Mouse (Mus musculus): ENCODE results near the gene Gm49337. TPM values are rescaled to one million over a fixed set of nuclear protein-coding genes. Genes with fewer than 3 reads are reported as not detected.

Gene Gm49337
- polyA plus RNA-seq, 1 experiment: not detected

GRCm38 (mm10) chr4:116169353-116169672 lies 3.9 kb upstream of the Gm49337 start:
- Histone ChIP-seq H3K4me1 (ENCODE audit: control insufficient read depth, insufficient read depth, low read length) (no peaks in the 10 kb centered on the region), H3K4me3 (ENCODE audit: insufficient read depth, low read depth, low read length) (no peak overlapping the region), H3K27ac (ENCODE audit: insufficient read depth, low read depth, low read length) (no peak overlapping the region)
- 41% methylated on average over 3 of the region's 3 CpGs for WGBS
- TF ChIP-seq CTCF (IDR thresholded peaks at IDR 0.05; ENCODE audit: insufficient read depth, low read depth, low read length): no peak
- TF ChIP-seq POLR2A (IDR thresholded peaks at IDR 0.05; ENCODE audit: insufficient read depth, low read depth, low read length): no peak

GRCm38 (mm10) chr4:116173752-116174151 lies 568 bp downstream of the Gm49337 start:
- 86% methylated on average over 4 of the region's 4 CpGs for WGBS
- no peak overlapping the region for H3K4me3 ChIP-seq (ENCODE audit: insufficient read depth, low read depth, low read length)
- H3K27ac ChIP-seq (ENCODE audit: insufficient read depth, low read depth, low read length): no peak overlapping the region
- no peak for TF ChIP-seq CTCF (IDR thresholded peaks at IDR 0.05; ENCODE audit: insufficient read depth, low read depth, low read length)
- no peak for TF ChIP-seq POLR2A (IDR thresholded peaks at IDR 0.05; ENCODE audit: insufficient read depth, low read depth, low read length)
- H3K4me1 ChIP-seq (ENCODE audit: control insufficient read depth, insufficient read depth, low read length): peaks cover 20% of the 10 kb centered on the region

- H3K27ac ChIP-seq (ENCODE audit: insufficient read depth, low read depth, low read length): peak overlapping the region; percentile 67
- H3K4me3 ChIP-seq (ENCODE audit: insufficient read depth, low read depth, low read length): no peak overlapping the region
- 35% methylated on average over 6 of the region's 6 CpGs for WGBS
- peaks cover 20% of the 10 kb centered on the region for H3K4me1 ChIP-seq (ENCODE audit: control insufficient read depth, insufficient read depth, low read length)
- TF ChIP-seq CTCF (IDR thresholded peaks at IDR 0.05; ENCODE audit: insufficient read depth, low read depth, low read length): no peak
- TF ChIP-seq POLR2A (IDR thresholded peaks at IDR 0.05; ENCODE audit: insufficient read depth, low read depth, low read length): no peak
These were observed 1.4 kb downstream of the Gm49337 start for GRCm38 (mm10) chr4:116174466-116175116.

GRCm38 (mm10) chr4:116175136-116175535 lies 2.0 kb downstream of the Gm49337 start:
- H3K4me1 ChIP-seq (ENCODE audit: control insufficient read depth, insufficient read depth, low read length): peaks cover 20% of the 10 kb centered on the region
- TF ChIP-seq CTCF (IDR thresholded peaks at IDR 0.05; ENCODE audit: insufficient read depth, low read depth, low read length) (no peak), POLR2A (IDR thresholded peaks at IDR 0.05; ENCODE audit: insufficient read depth, low read depth, low read length) (no peak)
- no peak overlapping the region for H3K4me3 ChIP-seq (ENCODE audit: insufficient read depth, low read depth, low read length)
- peak overlapping the region; percentile 67 for H3K27ac ChIP-seq (ENCODE audit: insufficient read depth, low read depth, low read length)

- TF ChIP-seq POLR2A (IDR thresholded peaks at IDR 0.05; ENCODE audit: insufficient read depth, low read depth, low read length): no peak
- no peak for TF ChIP-seq CTCF (IDR thresholded peaks at IDR 0.05; ENCODE audit: insufficient read depth, low read depth, low read length)
- 35% methylated on average over 7 of the region's 7 CpGs for WGBS
- peaks cover 20% of the 10 kb centered on the region for H3K4me1 ChIP-seq (ENCODE audit: control insufficient read depth, insufficient read depth, low read length)
- peak overlapping the region; percentile 32; the same call in 1 of the 2 replicates for H3K4me3 ChIP-seq (ENCODE audit: insufficient read depth, low read depth, low read length)
- peak overlapping the region; percentile 92 for H3K27ac ChIP-seq (ENCODE audit: insufficient read depth, low read depth, low read length)
These were observed 2.7 kb downstream of the Gm49337 start for GRCm38 (mm10) chr4:116175711-116176542.

GRCm38 (mm10) chr4:116176543-116176988 lies 3.4 kb downstream of the Gm49337 start:
- no peak; the same call in 1 of the 2 replicates for TF ChIP-seq POLR2A (IDR thresholded peaks at IDR 0.05; ENCODE audit: insufficient read depth, low read depth, low read length)
- TF ChIP-seq CTCF (IDR thresholded peaks at IDR 0.05; ENCODE audit: insufficient read depth, low read depth, low read length): no peak
- Histone ChIP-seq H3K4me1 (ENCODE audit: control insufficient read depth, insufficient read depth, low read length) (peaks cover 20% of the 10 kb centered on the region), H3K27ac (ENCODE audit: insufficient read depth, low read depth, low read length) (peak overlapping the region; percentile 53), H3K4me3 (ENCODE audit: insufficient read depth, low read depth, low read length) (peak overlapping the region; percentile 32)
- 18% methylated on average over 10 of the region's 10 CpGs for WGBS

- Histone ChIP-seq H3K4me1 (ENCODE audit: control insufficient read depth, insufficient read depth, low read length) (peaks cover 20% of the 10 kb centered on the region), H3K27ac (ENCODE audit: insufficient read depth, low read depth, low read length) (peak overlapping the region; percentile 53), H3K4me3 (ENCODE audit: insufficient read depth, low read depth, low read length) (no peak overlapping the region)
- 52% methylated on average over 5 of the region's 5 CpGs for WGBS
- TF ChIP-seq CTCF (IDR thresholded peaks at IDR 0.05; ENCODE audit: insufficient read depth, low read depth, low read length) (no peak), POLR2A (IDR thresholded peaks at IDR 0.05; ENCODE audit: insufficient read depth, low read depth, low read length) (no peak)
These were observed 4.0 kb downstream of the Gm49337 start for GRCm38 (mm10) chr4:116177140-116177539.

- H3K27ac ChIP-seq (ENCODE audit: insufficient read depth, low read depth, low read length): no peak overlapping the region
- peaks cover 11% of the 10 kb centered on the region for H3K4me1 ChIP-seq (ENCODE audit: control insufficient read depth, insufficient read depth, low read length)
- 61% methylated on average over 3 of the region's 3 CpGs for WGBS
- no peak overlapping the region for H3K4me3 ChIP-seq (ENCODE audit: insufficient read depth, low read depth, low read length)
- TF ChIP-seq CTCF (IDR thresholded peaks at IDR 0.05; ENCODE audit: insufficient read depth, low read depth, low read length) (no peak), POLR2A (IDR thresholded peaks at IDR 0.05; ENCODE audit: insufficient read depth, low read depth, low read length) (no peak)
These were observed 8.9 kb downstream of the Gm49337 start for GRCm38 (mm10) chr4:116182079-116182478.

GRCm38 (mm10) chr4:116182745-116183144 lies 9.6 kb downstream of the Gm49337 start:
- TF ChIP-seq POLR2A (IDR thresholded peaks at IDR 0.05; ENCODE audit: insufficient read depth, low read depth, low read length) (no peak), CTCF (IDR thresholded peaks at IDR 0.05; ENCODE audit: insufficient read depth, low read depth, low read length) (no peak)
- WGBS: 5% methylated on average over 12 of the region's 12 CpGs
- no peak overlapping the region for H3K27ac ChIP-seq (ENCODE audit: insufficient read depth, low read depth, low read length)
- peaks cover 8% of the 10 kb centered on the region for H3K4me1 ChIP-seq (ENCODE audit: control insufficient read depth, insufficient read depth, low read length)
- peak overlapping the region; percentile 13; the same call in 1 of the 2 replicates for H3K4me3 ChIP-seq (ENCODE audit: insufficient read depth, low read depth, low read length)
